Mouse (Mus musculus) testis, adult 2 months (tissue): Measurements from ENCODE around the gene Hyou1. TPM values are rescaled to one million over a fixed set of nuclear protein-coding genes. Genes with fewer than 3 reads are reported as not detected.
A peak's percentile ranks its signal among the peaks of the same experiment; 100 is the strongest.

Experiments
- H3K27ac ChIP-seq: fragments of 200-500 bp; 2 replicates; pipeline ENCODE4 v1.5.1; 2012; ENCODE audit warnings: low read depth, low read length; ENCODE audit not compliant: control insufficient read depth, insufficient read depth
- H3K27me3 ChIP-seq: fragments of 200-500 bp; 2 replicates; pipeline ENCODE4 v1.6.1; 2012; ENCODE audit warnings: mild to moderate bottlenecking, low read length, moderate library complexity; ENCODE audit not compliant: control insufficient read depth, insufficient read depth
- H3K36me3 ChIP-seq: fragments of 200-500 bp; 2 replicates; pipeline ENCODE4 v1.6.1; 2012; ENCODE audit warnings: mild to moderate bottlenecking, low read length; ENCODE audit not compliant: control insufficient read depth, insufficient read depth
- H3K4me1 ChIP-seq: fragments of 200-500 bp; 2 replicates; pipeline ENCODE4 v1.6.1; 2012; ENCODE audit warnings: low read length; ENCODE audit not compliant: control insufficient read depth, insufficient read depth
- H3K4me3 ChIP-seq: fragments of 200-500 bp; 2 replicates; pipeline ENCODE4 v1.5.1; 2012; ENCODE audit warnings: low read depth, mild to moderate bottlenecking, low read length, moderate library complexity, mixed read lengths; ENCODE audit not compliant: control insufficient read depth
- CTCF ChIP-seq: fragments of 200-500 bp; IDR thresholded peaks from 2 replicates; pipeline ENCODE4 v1.5.1; 2012; ENCODE audit warnings: low read depth, mild to moderate bottlenecking, inconsistent platforms, low read length, moderate library complexity; ENCODE audit not compliant: control insufficient read depth, insufficient read depth, insufficient replicate concordance
- POLR2A ChIP-seq: fragments of 200-500 bp; IDR thresholded peaks from 2 replicates; pipeline ENCODE4 v1.6.1; 2012; ENCODE audit warnings: low read depth, mild to moderate bottlenecking, inconsistent platforms, low read length, moderate library complexity; ENCODE audit not compliant: control insufficient read depth
- polyA plus RNA-seq: library from polyadenylated mRNA; depleted of rRNA; stranded (reverse); fragments of >200 nt; gene quantifications from 2 replicates; pipeline ENCODE4 v1.2.3, GENCODE M21; 2012

Gene Hyou1
- polyA plus RNA-seq, 1 experiment, result 99.9 TPM

DNA sequence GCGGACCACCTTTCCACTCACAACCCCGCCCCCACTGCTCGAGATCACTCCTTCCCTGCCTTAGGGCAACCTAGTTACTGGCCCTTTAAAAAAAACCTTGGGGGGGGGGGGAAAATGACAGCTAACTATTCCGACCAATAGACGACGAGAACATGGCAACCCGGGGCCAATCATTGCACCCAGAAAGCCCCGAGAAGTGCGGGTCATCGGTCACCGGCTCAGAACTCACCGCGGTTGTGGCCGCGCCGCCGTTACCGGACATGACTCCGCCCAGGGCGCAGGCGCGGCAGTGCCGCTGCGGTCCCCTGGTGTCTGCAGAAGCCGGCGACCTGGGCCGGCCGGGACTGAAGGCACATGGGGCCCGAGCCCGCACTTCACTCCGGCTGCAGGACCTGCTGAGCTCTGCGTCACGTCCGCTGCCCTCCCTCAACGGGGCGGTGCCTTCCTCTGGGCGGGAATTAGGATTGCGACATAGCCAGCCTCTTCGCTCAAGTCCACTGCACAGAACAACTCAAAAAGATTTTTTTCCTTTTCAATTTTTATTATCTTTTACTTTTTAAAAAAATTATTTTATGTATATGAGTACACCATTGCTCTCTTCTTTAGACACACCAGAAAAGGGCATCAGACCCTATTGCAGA is 35.4 kb upstream of the Hyou1 start, which contains the start of gene Hmbs:
Gene Hmbs (minus strand): TSS at position 448 of the 641 bp plus-strand sequence.
- peak within 1 kb of the TSS; percentile 100 for H3K27ac ChIP-seq
- H3K4me1 ChIP-seq, result peaks cover 9% of the 10 kb centered on the region
- no peaks in the 10 kb centered on the region for H3K27me3 ChIP-seq
- no peaks in the 10 kb centered on the region for H3K36me3 ChIP-seq
- H3K4me3 ChIP-seq, result peak within 1 kb of the TSS; percentile 99
- peak; percentile 93 for TF ChIP-seq POLR2A
- TF ChIP-seq CTCF, result no peak

- peak overlapping the region; percentile 67 for H3K27ac ChIP-seq
- TF ChIP-seq POLR2A (peak; percentile 35; the same call in 1 of the 2 replicates), CTCF (no peak)
- peaks cover 7% of the 10 kb centered on the region for H3K4me1 ChIP-seq
- H3K4me3 ChIP-seq, result no peak overlapping the region
- H3K27me3 ChIP-seq, result no peaks in the 10 kb centered on the region
- 0 out of 2 replicates have a peak, but pooled peaks cover 2% of the 10 kb centered on the region for H3K36me3 ChIP-seq
Measured at GRCm38 (mm10) chr9:44345570-44346433, 33.5 kb upstream of the Hyou1 start.

- Histone ChIP-seq H3K4me1 (peaks cover 7% of the 10 kb centered on the region), H3K36me3 (0 out of 2 replicates have a peak, but pooled peaks cover 2% of the 10 kb centered on the region), H3K27ac (no peak overlapping the region; the same call in 1 of the 2 replicates), H3K27me3 (no peaks in the 10 kb centered on the region), H3K4me3 (no peak overlapping the region)
- TF ChIP-seq POLR2A (no peak), CTCF (no peak)
Measured at GRCm38 (mm10) chr9:44347166-44347565, 32.1 kb upstream of the Hyou1 start.

GRCm38 (mm10) chr9:44347621-44348020 is 31.7 kb upstream of the Hyou1 start:
- Histone ChIP-seq H3K27ac (no peak overlapping the region; the same call in 1 of the 2 replicates), H3K27me3 (no peaks in the 10 kb centered on the region), H3K4me1 (peaks cover 7% of the 10 kb centered on the region), H3K36me3 (0 out of 2 replicates have a peak, but pooled peaks cover 2% of the 10 kb centered on the region), H3K4me3 (no peak overlapping the region)
- no peak for TF ChIP-seq CTCF
- TF ChIP-seq POLR2A, result no peak

GRCm38 (mm10) chr9:44348546-44348945 is 30.7 kb upstream of the Hyou1 start:
- Histone ChIP-seq H3K27ac (no peak overlapping the region), H3K4me3 (no peak overlapping the region), H3K27me3 (no peaks in the 10 kb centered on the region), H3K36me3 (0 out of 2 replicates have a peak, but pooled peaks cover 2% of the 10 kb centered on the region), H3K4me1 (peaks cover 2% of the 10 kb centered on the region)
- TF ChIP-seq POLR2A (no peak), CTCF (no peak)

GRCm38 (mm10) chr9:44351396-44351795 is 27.9 kb upstream of the Hyou1 start:
- no peaks in the 10 kb centered on the region for H3K27me3 ChIP-seq
- no peak overlapping the region for H3K4me3 ChIP-seq
- no peak overlapping the region for H3K27ac ChIP-seq
- H3K36me3 ChIP-seq, result peaks cover 8% of the 10 kb centered on the region
- no peaks in the 10 kb centered on the region for H3K4me1 ChIP-seq
- no peak for TF ChIP-seq POLR2A
- no peak for TF ChIP-seq CTCF

DNA sequence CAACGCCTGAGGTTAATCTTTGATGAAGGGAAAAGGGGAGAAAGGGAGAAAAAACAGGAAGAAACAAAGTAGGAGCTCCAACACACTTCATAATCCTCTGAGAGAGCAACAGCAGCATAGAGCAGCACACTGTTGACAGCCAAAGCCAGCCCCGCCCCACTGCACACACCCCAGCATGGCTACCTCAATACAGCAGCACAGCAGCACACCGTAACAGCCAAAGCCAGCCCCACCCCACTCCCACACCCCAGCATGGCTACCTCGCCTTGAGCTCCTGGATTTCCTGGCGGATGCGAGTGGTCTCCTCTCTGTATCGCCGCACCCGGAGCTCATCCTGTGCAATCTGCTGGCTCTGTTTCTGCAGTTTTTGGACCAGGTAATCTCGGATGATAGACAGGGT is 27.0 kb upstream of the Hyou1 start:
- no peak for TF ChIP-seq CTCF
- no peak for TF ChIP-seq POLR2A
- H3K27ac ChIP-seq, result no peak overlapping the region
- no peaks in the 10 kb centered on the region for H3K4me1 ChIP-seq
- no peak overlapping the region for H3K4me3 ChIP-seq
- H3K36me3 ChIP-seq, result peaks cover 10% of the 10 kb centered on the region
- no peaks in the 10 kb centered on the region for H3K27me3 ChIP-seq
